Mouse (Mus musculus): ENCODE data around the gene Diras1. TPM values are rescaled to one million over a fixed set of nuclear protein-coding genes. Genes with fewer than 3 reads are reported as not detected.

Diras1 gene
- total RNA-seq (2012; rRNA removed) (not detected in 2 replicates), total RNA-seq (2014; rRNA removed) (not detected in 2 replicates), polyA plus RNA-seq (2012; ENCODE audit: insufficient read length, low read depth) (not detected in 2 replicates)

DNA sequence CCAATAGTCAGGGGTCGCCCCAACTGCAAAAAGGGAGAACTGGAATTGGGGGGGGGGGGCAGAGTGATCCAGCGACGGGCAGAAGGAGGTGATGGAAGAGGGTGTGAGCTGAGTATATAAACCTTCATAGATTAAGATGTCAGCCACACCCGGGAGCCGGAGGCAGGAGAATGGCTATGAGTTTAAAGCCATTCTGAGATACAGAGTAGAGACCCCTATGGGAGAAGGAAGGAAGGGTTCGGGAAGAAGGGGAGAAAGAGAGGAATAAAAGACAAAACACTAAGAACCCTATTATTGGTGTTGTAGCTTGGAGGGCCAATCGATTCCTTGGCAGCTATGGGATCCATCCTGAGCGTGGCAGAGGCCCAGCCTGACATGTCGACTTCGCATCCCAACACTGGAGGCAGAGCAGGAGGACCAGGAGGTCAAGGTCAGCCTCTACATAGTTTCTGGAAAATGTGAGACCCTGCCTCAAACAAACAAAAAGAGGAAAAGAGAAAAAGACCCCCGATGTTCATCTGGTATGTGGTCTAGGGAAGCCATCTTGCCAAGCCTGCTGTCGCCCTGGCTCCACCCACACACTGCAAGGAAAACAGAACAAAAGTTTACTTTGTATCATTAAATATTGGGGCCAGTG is at the start of gene Diras1:
TSS of gene Diras1 (minus strand) at position 24 of the 637 bp plus-strand sequence.
- Histone ChIP-seq H3K9ac (ENCODE audit: insufficient read depth, low read depth) (no peak within 1 kb of the TSS), H3K27ac (ENCODE audit: insufficient read depth, low read depth) (no peak within 1 kb of the TSS), H3K9me3 (replicated peaks; ENCODE audit: low read length) (peaks cover 10% of the 10 kb centered on the region), H3K4me2 (ENCODE audit: insufficient read depth, low read depth, poor library complexity, severe bottlenecking) (no peak within 1 kb of the TSS), H3K79me2 (replicated peaks; ENCODE audit: control insufficient read depth, extremely low read depth, insufficient read depth, poor library complexity, severe bottlenecking) (no peaks in the 10 kb centered on the region), H3K27me3 (replicated peaks) (peaks cover 58% of the 10 kb centered on the region), H3K4me1 (ENCODE audit: control insufficient read depth in 1 of 2, insufficient read depth in 2 of 2) (no peaks in the 10 kb centered on the region; a peak in 1 of 4 replicates), H3K36me3 (replicated peaks in 1 of 2; ENCODE audit: control insufficient read depth in 1 of 2, insufficient read depth in 1 of 2, low read length in 1 of 2) (peaks cover 0 to 8% of the 10 kb centered on the region in 2 experiments), H3K4me3 (replicated peaks in 1 of 3; ENCODE audit: low read depth in 2 of 3, low read length in 2 of 3, poor library complexity in 1 of 3) (no peak within 1 kb of the TSS)
- dilution Hi-C loops (cut with MboI; ENCODE audit: extremely low pct_ligation_motif_present, extremely low pct_unique_long_range_greater_than_20kb, low sequenced_read_pairs), result no loop called here
- DNase-seq (ENCODE audit: extremely low read depth), result no peak
- in situ Hi-C loops (cut with MboI; ENCODE audit: low pct_ligation_motif_present, low pct_unique_long_range_greater_than_20kb, low sequenced_read_pairs), result no loop called here
- no peak for TF ChIP-seq MEF2A (IDR thresholded peaks at IDR 0.05; ENCODE audit: borderline replicate concordance, low read depth, low read length)
- no peak for TF ChIP-seq NELFE (IDR thresholded peaks at IDR 0.05; ENCODE audit: low read depth, low read length)
- no peak for TF ChIP-seq MAX (IDR thresholded peaks at IDR 0.05; ENCODE audit: low read length)
- TF ChIP-seq NRF1 (IDR thresholded peaks at IDR 0.05; ENCODE audit: low read depth, low read length), result no peak
- no peak for TF ChIP-seq E2F4 (IDR thresholded peaks at IDR 0.05; ENCODE audit: insufficient replicate concordance, low read depth, low read length)
- no peak for TF ChIP-seq MYC (IDR thresholded peaks at IDR 0.05; ENCODE audit: low read depth, low read length)
- TF ChIP-seq USF1 (IDR thresholded peaks at IDR 0.05; ENCODE audit: low read depth, low read length), result no peak
- no peak for TF ChIP-seq UBTF (IDR thresholded peaks at IDR 0.05; ENCODE audit: low read depth, low read length)
- no peak for TF ChIP-seq TCF12 (IDR thresholded peaks at IDR 0.05; ENCODE audit: low read depth, low read length)
- TF ChIP-seq MXI1 (IDR thresholded peaks at IDR 0.05; ENCODE audit: low read depth, low read length), result no peak
- no peak for TF ChIP-seq SMC3 (IDR thresholded peaks at IDR 0.05; ENCODE audit: low read depth, low read length)
- TF ChIP-seq EP300 (IDR thresholded peaks at IDR 0.05; ENCODE audit: low read length), result no peak

DNA sequence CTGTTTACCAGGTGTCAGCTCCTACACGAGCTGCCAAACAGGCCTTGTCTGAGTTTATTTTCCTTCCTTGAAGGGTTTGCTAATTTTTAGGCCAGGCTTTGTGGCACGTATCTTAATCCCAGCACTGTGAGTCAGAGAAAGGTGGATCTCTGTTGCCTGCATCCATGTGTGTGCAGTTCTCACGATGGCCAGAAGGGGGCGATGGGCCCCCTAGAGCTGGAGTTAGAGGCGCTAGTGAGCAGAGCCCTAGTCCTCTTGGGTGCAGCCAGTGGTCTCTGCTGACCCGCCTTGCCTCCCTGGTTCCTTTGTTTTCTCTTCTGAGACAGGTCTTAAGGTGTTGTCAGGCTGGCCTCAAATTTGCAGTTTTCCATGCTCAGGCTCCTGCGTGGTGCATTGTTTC is 48.0 kb upstream of the Diras1 start:
- peaks cover 19% of the 10 kb centered on the region for H3K79me2 ChIP-seq (replicated peaks; ENCODE audit: control insufficient read depth, extremely low read depth, insufficient read depth, poor library complexity, severe bottlenecking)
- H3K4me1 ChIP-seq (ENCODE audit: control insufficient read depth in 1 of 2, insufficient read depth in 2 of 2), result peaks cover 6 to 29% of the 10 kb centered on the region in 2 experiments
- no peak overlapping the region for H3K9ac ChIP-seq (ENCODE audit: insufficient read depth, low read depth)
- H3K4me2 ChIP-seq (ENCODE audit: insufficient read depth, low read depth, poor library complexity, severe bottlenecking), result no peak overlapping the region
- H3K27me3 ChIP-seq (replicated peaks), result peaks cover 4% of the 10 kb centered on the region
- H3K9me3 ChIP-seq (replicated peaks; ENCODE audit: low read length), result peaks cover 3% of the 10 kb centered on the region
- in situ Hi-C loops (cut with MboI; ENCODE audit: low pct_ligation_motif_present, low pct_unique_long_range_greater_than_20kb, low sequenced_read_pairs), result loop anchor here (10.0 kb wide), 1 partner anchor 101 kb away; the partner anchor contains the start of gene Eef2
- H3K27ac ChIP-seq (ENCODE audit: insufficient read depth, low read depth), result no peak overlapping the region
- no peak overlapping the region for H3K4me3 ChIP-seq (replicated peaks in 1 of 3; ENCODE audit: low read depth in 2 of 3, low read length in 2 of 3, poor library complexity in 1 of 3)
- peaks cover 52 to 73% of the 10 kb centered on the region in 2 experiments for H3K36me3 ChIP-seq (replicated peaks in 1 of 2; ENCODE audit: control insufficient read depth in 1 of 2, insufficient read depth in 1 of 2, low read length in 1 of 2)
- peak; percentile 33 for DNase-seq (ENCODE audit: extremely low read depth)
- TF ChIP-seq USF2 (conservative IDR thresholded peaks at IDR 0.05; ENCODE audit: low read depth, low read length), result no peak
- TF ChIP-seq CTCF (conservative IDR thresholded peaks at IDR 0.05 in 1 of 2, IDR thresholded peaks at IDR 0.05 in 1 of 2; ENCODE audit: low read depth in 2 of 2, low read length in 2 of 2), result peak; percentile 73 to 74
- peak; percentile 35; the same call in 1 of the 2 replicates for TF ChIP-seq SMC3 (IDR thresholded peaks at IDR 0.05; ENCODE audit: low read depth, low read length)
- no peak for TF ChIP-seq IRF4 (IDR thresholded peaks at IDR 0.05; ENCODE audit: low read depth, low read length)
- peak; percentile 24 for TF ChIP-seq RAD21 (IDR thresholded peaks at IDR 0.05; ENCODE audit: low read depth, low read length)
- dilution Hi-C loops (cut with MboI; ENCODE audit: extremely low pct_ligation_motif_present, extremely low pct_unique_long_range_greater_than_20kb, low sequenced_read_pairs), result no loop called here
